In genomic region chrX:157310331-157310730, GRCm38 (mm10) we compare ENCODE assay signal across 32 mouse cellular contexts.
DNase-seq lines count a peak whose midpoint lies in the region; ATAC-seq and TF ChIP-seq lines count a peak whose summit lies in the region.
"Had no signal": no experiment of that assay in that cellular context is flagged by ENCODE, and none has a peak within 500 bp of the region (broad histone marks: within the 10 kb centered on the region; RNA-seq: fewer than 3 reads in every experiment).

No protein-coding gene starts in this region.

- peak; percentile 31; the same call in 1 of the 2 replicates for ATAC-seq in hindbrain, embryonic 14.5 days (ENCODE audit: low FRiP score)
- ATAC-seq in hindbrain, embryonic 13.5 days (ENCODE audit: low FRiP score): no peak
- ATAC-seq: forebrain, embryonic 14.5 days; midbrain, embryonic 15.5 days; Patski had no signal

- H3K4me1 ChIP-seq in hindbrain, embryonic 14.5 days (replicated peaks; ENCODE audit: control insufficient read depth, insufficient read depth, low read length): peaks cover 6% of the 10 kb centered on the region
- peaks cover 4% of the 10 kb centered on the region; the same call in 1 of the 2 replicates for H3K4me1 ChIP-seq in hindbrain, embryonic 13.5 days (replicated peaks)
- H3K4me1 ChIP-seq: embryonic facial prominence, embryonic 12.5 days; kidney, embryonic 15.5 days; stomach, embryonic 15.5 days had no signal

- no peak overlapping the region for H3K4me3 ChIP-seq in hindbrain, embryonic 14.5 days (replicated peaks; ENCODE audit: low read length)
- H3K4me3 ChIP-seq in hindbrain, embryonic 13.5 days: no peak overlapping the region
- no peak overlapping the region for H3K4me3 ChIP-seq in left cerebral cortex, adult 2 months
- H3K4me3 ChIP-seq: embryonic facial prominence, embryonic 12.5 days; hindbrain, embryonic 15.5 days; kidney, embryonic 15.5 days; midbrain, embryonic 15.5 days; myocyte; neural tube, embryonic 13.5 days; stomach, embryonic 15.5 days had no signal

- no peaks in the 10 kb centered on the region for H3K36me3 ChIP-seq in hindbrain, embryonic 14.5 days (replicated peaks; ENCODE audit: control insufficient read depth, insufficient read depth)
- no peaks in the 10 kb centered on the region for H3K36me3 ChIP-seq in hindbrain, embryonic 13.5 days
- H3K36me3 ChIP-seq: embryonic facial prominence, embryonic 12.5 days; G1E; hindbrain, embryonic 15.5 days; kidney, embryonic 15.5 days; midbrain, embryonic 15.5 days; neural tube, embryonic 13.5 days; stomach, embryonic 15.5 days had no signal

- H3K4me2 ChIP-seq in hindbrain, embryonic 14.5 days (replicated peaks): no peak overlapping the region
- no peak overlapping the region for H3K4me2 ChIP-seq in hindbrain, embryonic 13.5 days
- H3K4me2 ChIP-seq: embryonic facial prominence, embryonic 12.5 days; heart, embryonic 11.5 days; hindbrain, embryonic 15.5 days; kidney, embryonic 15.5 days; midbrain, embryonic 15.5 days; neural tube, embryonic 13.5 days; stomach, embryonic 15.5 days had no signal

- no peak overlapping the region for H3K9ac ChIP-seq in hindbrain, embryonic 14.5 days
- H3K9ac ChIP-seq in hindbrain, embryonic 13.5 days: no peak overlapping the region
- H3K9ac ChIP-seq: embryonic facial prominence, embryonic 12.5 days; hindbrain, embryonic 15.5 days; kidney, embryonic 15.5 days; liver, embryonic 14.5 days; midbrain, embryonic 15.5 days; neural tube, embryonic 13.5 days; stomach, embryonic 15.5 days had no signal

- peak; percentile 26 for DNase-seq in hindbrain, embryonic 14.5 days (ENCODE audit: low spot score)
- DNase-seq in Muller cell, postnatal 12 days (ENCODE audit: inconsistent ontology term): peak; percentile 32
- peak; percentile 79 for DNase-seq in cerebellum, adult 11-12 months
- peak; percentile 80 for DNase-seq in cerebellum, adult 9-11 months
- DNase-seq in adrenal gland, adult (ENCODE audit: inconsistent age in 2 of 2, low spot score in 1 of 2): no peak
- DNase-seq in B cell, adult 2 months: no peak
- no peak for DNase-seq in left cerebral cortex, adult 2 months (ENCODE audit: extremely low spot score in 1 of 2, low spot score in 2 of 2)
- DNase-seq: adrenal gland, postnatal 25 days; embryo, embryonic 11 days; gastrocnemius, postnatal 25 days; heart, adult 18-20 months; heart, postnatal 36 days; kidney, adult 18-20 months; kidney, postnatal 25 days; liver; lung, adult 2 months; lung, postnatal 14 days; right cerebral cortex, postnatal 14 days; thymus, postnatal 14 days had no signal

- 65% methylated on average over 3 of the region's 3 CpGs for WGBS in hindbrain, embryonic 14.5 days
- WGBS in hindbrain, embryonic 13.5 days: 68% methylated on average over 3 of the region's 3 CpGs

- H3K27ac ChIP-seq in hindbrain, embryonic 14.5 days: no peak overlapping the region
- no peak overlapping the region for H3K27ac ChIP-seq in hindbrain, embryonic 13.5 days
- no peak overlapping the region for H3K27ac ChIP-seq in left cerebral cortex, adult 2 months
- H3K27ac ChIP-seq: embryonic facial prominence, embryonic 12.5 days; hindbrain, embryonic 15.5 days; kidney, embryonic 15.5 days; liver, embryonic 14.5 days; midbrain, embryonic 15.5 days; neural tube, embryonic 13.5 days; stomach, embryonic 15.5 days had no signal

- no peaks in the 10 kb centered on the region for H3K9me3 ChIP-seq in hindbrain, embryonic 14.5 days (ENCODE audit: control insufficient read depth, low read length)
- no peaks in the 10 kb centered on the region for H3K9me3 ChIP-seq in hindbrain, embryonic 13.5 days
- H3K9me3 ChIP-seq: embryonic facial prominence, embryonic 12.5 days; G1E; hindbrain, embryonic 15.5 days; kidney, embryonic 15.5 days; midbrain, embryonic 15.5 days; neural tube, embryonic 13.5 days; stomach, embryonic 15.5 days had no signal

- TF ChIP-seq CTCF in left cerebral cortex, adult 2 months (IDR thresholded peaks at IDR 0.05): no peak

- intact Hi-C loops in left cerebral cortex, adult 2 months (cut with DNase I): loop anchor here (10.0 kb wide), 1 partner anchor 144 kb away; no protein-coding TSS in a partner anchor

- no peaks in the 10 kb centered on the region for H3K27me3 ChIP-seq in hindbrain, embryonic 14.5 days (ENCODE audit: control insufficient read depth, insufficient read depth, low read length)
- no peaks in the 10 kb centered on the region for H3K27me3 ChIP-seq in hindbrain, embryonic 13.5 days
- H3K27me3 ChIP-seq: embryonic facial prominence, embryonic 12.5 days; hindbrain, embryonic 15.5 days; kidney, embryonic 15.5 days; midbrain, embryonic 15.5 days; neural tube, embryonic 13.5 days; stomach, embryonic 15.5 days had no signal

Comparison
In these comparisons a context has a peak if more than half of its experiments do, and no peak if none do; other contexts are left out.
1. DNase-seq: peak in hindbrain, embryonic 14.5 days (single experiment), Muller cell, postnatal 12 days (single experiment), cerebellum, adult 11-12 months (single experiment) and cerebellum, adult 9-11 months (single experiment); none in adrenal gland, adult (0 of 2), B cell, adult 2 months (0 of 2) and left cerebral cortex, adult 2 months (0 of 2).